Mouse (Mus musculus): ENCODE results near the gene Ercc6l2. TPM values are rescaled to one million over a fixed set of nuclear protein-coding genes. Genes with fewer than 3 reads are reported as not detected.

Ercc6l2 gene
- 17.3 TPM for polyA plus RNA-seq (2015; fragmentation: Illumina TruSeq; extraction: RNeasy Lipid Tissue Mini Kit (QIAGEN cat#74804); ENCODE audit: low read depth, low replicate concordance)

DNA sequence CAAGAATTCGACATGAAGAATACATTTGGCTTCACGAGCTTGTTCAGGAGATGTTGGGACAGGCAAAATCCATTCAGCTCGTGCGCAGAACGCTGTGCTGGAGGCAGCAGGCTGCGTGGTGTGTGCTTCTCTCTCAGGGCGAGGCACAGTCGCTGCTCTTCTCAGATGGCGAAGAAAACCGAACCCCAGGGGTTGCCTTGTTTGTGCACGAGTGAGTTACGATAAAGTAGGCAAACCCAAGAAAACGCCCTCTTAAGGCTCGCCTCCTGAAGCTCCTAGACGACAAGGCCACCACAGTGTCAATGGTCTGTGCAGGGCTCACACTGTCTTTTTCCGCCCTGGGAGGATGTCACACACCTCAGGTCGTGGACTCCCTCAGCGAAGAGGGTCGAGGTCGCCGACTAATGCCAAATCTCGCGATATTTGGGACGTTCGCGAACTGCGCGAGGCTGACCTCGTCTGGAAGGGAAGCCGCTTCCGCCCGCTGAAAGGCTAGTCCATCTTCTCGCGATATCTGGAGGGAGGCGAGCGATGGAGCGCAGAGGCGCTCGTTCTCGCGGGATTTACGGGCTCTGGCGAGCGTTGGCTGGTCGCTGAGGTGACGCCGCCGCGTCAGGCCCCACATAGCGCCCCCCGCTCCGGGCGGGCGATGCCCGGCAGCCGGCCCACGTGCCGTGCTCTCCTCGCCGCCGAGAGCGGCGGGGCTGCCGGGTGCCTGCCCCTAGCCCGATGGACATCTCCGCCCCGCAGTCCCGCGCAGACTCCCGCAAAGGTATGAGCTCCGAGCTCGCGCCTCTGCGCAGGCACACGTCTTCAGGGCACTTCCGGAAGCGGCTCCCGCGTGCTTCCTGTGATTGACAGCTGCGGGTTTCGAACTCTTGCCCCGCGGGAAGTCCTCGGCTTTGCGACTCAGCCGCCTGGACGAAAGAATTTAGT is at the start of gene Ercc6l2:
Ercc6l2 (plus strand) TSS at position 495 of the 936 bp plus-strand sequence.

Other genes starting within 250 kb of the Ercc6l2 start
- 25.5 TPM for gene Ptch1, start 241.6 kb upstream of the Ercc6l2 start, polyA plus RNA-seq (2015; fragmentation: Illumina TruSeq; extraction: RNeasy Lipid Tissue Mini Kit (QIAGEN cat#74804); ENCODE audit: low read depth, low replicate concordance)

All from brain, adult 10 weeks (tissue).